Mouse (Mus musculus) regulatory T cell (primary cell): ENCODE data around the gene Slc29a1.

Experiments
- in situ Hi-C: fragments of 300-600 bp; cut with MboI, MseI; formaldehyde crosslinking; loops from one replicate; pipeline ENCODE4 v1.15.1; 2025; ENCODE audit warnings: high pct_unique_total_duplicates

The Slc29a1 gene

DNA sequence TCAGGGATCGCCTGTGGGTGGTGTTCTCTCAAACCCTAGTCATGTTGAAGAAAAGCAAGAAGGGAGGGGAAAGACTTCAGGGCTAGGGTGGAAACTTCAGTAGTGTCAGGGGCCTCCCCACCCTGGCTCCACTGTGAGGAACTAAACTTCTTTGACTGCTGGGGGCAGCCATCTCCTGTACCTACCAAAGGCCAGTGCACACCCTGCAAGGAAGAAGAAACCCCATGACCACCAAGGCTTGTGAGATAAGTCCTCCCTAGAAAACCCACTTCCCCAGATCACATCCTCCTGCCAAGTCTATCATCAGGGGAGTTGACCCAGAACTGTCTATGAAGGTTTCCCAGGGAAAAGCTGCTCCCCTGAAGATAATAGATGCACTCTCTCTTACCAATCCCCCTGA is 45.0 kb downstream of the Slc29a1 start:
- in situ Hi-C loops, result loop anchor here (5.0 kb wide), 1 partner anchor 77 kb away; the partner anchor contains the start of gene Spats1

DNA sequence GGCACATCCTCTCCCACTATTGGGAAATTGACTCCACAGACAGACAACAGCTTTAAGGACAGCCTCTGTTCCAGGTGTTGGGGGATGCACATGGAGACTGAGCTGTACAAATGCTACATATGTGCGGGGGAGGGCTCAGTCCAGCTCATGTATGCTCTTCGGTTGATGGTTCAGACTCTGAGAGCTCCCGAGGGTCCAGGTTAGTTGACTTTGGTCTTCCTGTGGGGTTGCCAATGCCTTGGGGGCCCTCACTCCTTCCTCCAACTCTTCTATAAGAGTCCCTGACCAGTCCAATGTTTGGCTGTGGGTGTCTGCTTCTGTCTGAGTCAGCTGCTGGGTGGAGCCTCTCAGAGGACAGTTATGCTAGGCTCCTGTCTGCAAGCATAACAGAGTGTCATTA is 46.3 kb downstream of the Slc29a1 start:
- in situ Hi-C loops, result loop anchor here (5.0 kb wide), 1 partner anchor 76 kb away; the partner anchor contains the start of gene Spats1

DNA sequence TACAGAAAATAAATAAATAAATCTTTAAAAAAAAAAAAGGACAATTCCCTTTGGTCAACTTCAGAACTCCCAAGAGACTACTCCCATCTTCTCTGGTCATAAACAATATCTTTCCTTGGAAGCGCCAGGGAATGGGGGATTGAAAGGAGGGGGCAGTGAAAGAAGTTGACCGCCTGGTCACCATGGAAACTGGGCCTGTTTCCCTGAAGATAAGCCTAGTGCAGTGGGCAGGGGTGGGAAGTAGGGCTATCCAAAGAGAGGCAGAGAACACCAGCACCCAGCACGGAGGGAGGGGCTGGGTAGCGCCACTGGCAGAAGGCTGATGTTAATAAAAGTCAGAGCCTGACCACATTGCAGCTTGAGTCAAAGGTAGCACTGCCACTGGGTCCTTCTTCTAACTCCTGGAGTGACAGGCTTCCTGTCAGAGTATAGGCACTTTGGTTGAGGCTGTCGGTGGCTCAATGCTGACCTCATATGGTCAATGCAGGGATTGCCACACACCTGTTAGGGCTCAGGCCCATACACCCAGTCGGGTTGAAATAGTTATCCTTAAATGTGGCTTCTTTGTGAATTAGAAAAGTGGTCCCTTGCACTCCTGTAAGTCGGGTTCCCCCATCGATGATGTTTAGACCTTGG is 47.5 kb downstream of the Slc29a1 start:
- in situ Hi-C loops, result loop anchor here (5.0 kb wide), 1 partner anchor 75 kb away; the partner anchor contains the start of gene Spats1

DNA sequence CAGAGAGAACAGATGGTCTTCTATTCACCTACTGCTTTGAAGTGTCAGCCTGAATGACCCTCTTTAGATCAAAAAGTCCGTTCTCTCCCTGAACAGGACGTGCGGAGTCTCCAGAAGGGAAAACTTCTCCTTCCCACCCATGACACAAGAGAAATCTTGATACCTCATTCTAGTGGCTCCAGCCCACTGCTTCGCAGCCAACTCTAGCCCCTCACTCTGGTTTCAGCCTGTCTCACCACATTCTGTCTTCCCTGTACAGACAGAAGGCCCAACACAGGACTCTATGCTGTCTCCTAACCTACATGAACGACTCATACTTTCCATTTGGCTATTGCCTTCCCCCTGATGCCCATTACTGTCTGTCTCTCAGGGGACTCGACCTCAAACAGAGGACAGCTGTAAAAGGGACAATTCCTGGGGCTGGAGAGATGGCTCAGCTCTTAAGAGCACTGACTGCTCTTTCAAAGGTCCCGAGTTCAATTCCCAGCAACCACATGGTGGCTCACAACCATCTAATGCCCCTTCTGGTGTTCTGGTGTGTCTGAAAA is 48.1 kb downstream of the Slc29a1 start:
- in situ Hi-C loops, result loop anchor here (5.0 kb wide), 1 partner anchor 74 kb away; the partner anchor contains the start of gene Spats1

GRCm38 (mm10) chr17:45550253-45550652 is 49.2 kb downstream of the Slc29a1 start:
- in situ Hi-C loops, result loop anchor here (5.0 kb wide), 1 partner anchor 73 kb away; the partner anchor contains the start of gene Spats1

- in situ Hi-C loops, result loop anchor here (5.0 kb wide), 1 partner anchor 72 kb away; the partner anchor contains the start of gene Spats1
Measured at GRCm38 (mm10) chr17:45549617-45550181, 49.7 kb downstream of the Slc29a1 start, which contains the start of gene Tmem151b. TSS of gene Tmem151b (minus strand) at chr17:45549677.

DNA sequence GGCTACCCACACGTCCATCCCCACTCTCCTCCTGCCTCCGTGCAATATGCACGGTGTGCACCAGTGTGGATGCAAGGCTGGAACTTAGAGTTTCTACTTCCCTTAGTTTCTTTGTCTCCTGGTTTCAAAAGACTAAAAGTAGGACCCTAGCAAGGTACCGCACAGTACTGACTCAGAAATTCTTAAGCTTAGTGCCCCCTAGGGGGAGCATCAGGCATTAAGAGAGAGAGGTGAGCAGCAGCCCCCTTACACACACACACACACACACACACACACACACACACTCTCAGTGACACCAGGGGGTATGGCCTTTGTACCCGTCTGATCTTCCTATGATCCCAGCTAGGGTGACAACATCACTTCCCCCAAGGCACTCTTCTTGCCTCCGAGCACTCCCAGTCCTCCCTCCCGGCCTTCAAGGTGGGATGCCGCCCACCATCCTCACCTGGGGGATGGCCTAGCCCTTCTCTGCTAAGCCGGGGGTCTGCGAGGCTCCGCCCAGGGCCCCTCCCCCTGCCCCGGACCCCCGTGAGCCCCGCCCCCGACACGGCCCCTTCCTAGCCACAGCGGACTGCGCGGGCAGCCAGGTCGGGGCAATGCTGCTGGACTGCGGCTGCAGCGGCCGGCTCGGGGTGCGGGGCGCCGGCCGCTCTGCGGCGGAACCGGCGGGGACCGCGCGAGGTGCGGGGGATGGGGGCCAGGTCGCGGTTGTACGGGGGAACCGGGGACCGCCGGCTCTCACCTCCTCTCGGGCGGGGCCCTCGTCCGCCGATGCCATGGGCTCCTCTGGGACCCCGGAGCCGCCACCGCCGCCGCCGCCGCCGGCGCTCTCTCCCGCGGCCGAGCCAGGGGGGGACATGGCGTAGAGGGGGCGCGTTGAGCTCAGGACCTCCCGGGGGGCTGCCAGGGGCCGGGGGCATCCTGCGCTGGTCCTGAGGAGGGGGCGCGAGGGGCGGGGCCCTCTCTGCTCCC is 50.6 kb downstream of the Slc29a1 start:
- in situ Hi-C loops, result no loop called here

DNA sequence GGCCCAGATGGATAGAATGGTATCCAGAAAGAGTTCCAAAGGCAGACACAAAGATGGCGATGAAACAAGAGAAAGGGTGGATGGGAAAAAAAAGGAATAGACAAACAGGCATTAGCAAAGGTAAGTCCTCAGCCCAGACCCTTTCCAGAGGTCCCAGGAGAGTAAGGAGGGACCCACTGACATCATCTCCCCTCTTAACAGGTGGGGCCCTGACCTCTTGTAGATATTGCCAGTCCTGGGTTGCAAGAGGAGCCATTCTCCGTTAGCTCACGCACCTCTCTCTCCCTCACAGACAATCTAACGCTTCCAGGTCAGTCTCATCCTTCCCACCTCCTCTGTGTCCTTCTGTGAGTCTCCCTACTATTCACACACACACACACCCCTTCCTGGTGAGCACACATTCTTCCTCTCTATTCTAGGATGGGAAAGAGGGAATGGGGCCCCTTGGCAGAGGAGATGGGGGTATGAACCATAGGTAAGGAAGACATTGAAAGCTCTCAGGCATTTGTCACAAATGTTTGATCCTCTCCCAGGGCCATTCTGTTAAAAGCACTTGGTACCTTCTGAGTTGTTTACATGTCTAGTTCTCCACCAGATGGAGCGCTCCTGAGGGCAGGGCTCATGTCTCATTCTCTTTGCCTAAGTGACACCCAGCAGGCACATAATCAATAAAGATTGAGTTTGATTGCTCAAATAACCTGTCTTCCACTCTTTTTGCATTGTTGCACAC is 51.8 kb downstream of the Slc29a1 start:
- in situ Hi-C loops, result no loop called here

DNA sequence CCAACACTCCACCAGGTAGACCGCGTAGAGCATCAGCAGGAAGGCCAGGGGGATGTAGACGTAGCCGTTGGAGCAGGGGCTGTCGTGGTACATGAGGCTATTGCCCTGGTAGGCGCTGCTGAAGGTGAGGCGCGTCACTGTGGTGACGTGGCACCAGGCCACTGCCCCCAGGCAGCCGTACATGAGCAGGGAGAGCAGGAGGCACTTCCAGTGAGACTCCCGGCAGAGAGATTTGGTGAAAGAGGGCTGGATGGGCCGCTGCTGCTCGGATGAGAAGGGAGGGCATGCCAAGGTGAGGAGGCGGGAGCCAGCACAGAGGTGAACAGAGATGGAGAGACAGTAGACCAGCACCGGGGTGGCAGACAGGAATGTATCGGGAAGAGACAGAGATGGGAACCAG is 52.5 kb downstream of the Slc29a1 start:
- in situ Hi-C loops, result no loop called here

GRCm38 (mm10) chr17:45545278-45545961 is 54.0 kb downstream of the Slc29a1 start:
- in situ Hi-C loops, result no loop called here

GRCm38 (mm10) chr17:45544873-45545277 is 54.5 kb downstream of the Slc29a1 start:
- in situ Hi-C loops, result no loop called here

DNA sequence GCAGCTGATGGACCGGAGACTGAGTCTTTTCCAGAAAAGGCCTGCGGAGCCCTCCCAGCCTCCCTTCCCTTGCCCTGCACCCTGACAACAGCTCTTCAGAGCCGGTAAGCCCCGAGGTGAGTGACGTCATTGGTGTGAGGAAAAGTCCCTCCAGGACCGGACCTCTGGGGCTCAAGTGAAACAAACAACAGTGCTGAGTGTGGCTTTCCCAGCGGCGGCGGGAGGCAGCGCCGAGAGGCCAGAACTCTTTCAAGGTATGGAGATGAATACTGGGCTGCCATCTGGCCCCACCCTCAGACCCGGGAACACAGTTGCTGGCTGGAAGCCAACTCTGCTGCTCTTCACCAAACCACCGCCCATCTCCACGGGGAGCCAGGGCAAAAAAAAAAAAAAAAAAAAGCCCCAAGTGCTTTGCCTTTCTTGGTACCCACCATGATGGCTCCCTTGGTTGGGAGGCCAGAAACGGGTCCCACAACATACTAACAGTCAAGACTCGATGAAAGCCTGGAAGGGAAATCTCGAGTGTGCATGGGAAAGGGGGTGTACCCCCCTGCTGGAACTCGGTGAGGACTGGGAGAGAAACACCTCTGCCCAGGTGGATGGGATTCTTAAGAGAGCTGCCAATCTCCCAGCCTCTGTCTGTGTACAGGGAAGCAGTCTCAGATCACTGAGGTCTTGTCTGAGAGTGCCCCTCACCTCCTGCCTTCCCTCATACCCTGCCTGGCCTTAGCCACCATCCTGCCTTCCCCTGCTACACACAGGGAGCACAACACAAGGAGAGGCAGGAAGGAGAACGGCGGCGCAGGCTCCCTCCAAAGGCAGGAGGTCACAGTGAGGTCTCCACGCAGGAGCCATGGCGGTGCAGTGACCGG is 55.2 kb downstream of the Slc29a1 start:
- in situ Hi-C loops, result no loop called here

DNA sequence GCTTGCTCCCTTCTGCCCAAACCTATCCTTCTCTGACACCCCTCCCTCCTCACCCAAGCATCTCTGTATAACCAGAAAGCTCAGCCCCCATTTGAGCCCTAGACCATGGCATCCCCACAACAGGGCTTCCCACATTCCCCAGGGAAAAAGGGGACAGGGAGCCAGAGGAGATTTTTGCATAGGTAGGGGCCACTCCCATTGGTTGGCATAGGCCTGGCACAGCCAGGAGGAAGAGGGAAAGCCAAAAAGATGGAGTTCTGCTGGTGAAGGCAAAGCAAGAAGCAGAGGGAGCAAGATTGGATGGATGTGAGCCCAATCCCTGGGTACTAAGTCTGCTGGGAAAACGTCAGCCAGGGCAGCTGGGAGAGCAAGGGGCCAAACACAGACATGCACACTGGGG is 56.3 kb downstream of the Slc29a1 start:
- in situ Hi-C loops, result no loop called here

DNA sequence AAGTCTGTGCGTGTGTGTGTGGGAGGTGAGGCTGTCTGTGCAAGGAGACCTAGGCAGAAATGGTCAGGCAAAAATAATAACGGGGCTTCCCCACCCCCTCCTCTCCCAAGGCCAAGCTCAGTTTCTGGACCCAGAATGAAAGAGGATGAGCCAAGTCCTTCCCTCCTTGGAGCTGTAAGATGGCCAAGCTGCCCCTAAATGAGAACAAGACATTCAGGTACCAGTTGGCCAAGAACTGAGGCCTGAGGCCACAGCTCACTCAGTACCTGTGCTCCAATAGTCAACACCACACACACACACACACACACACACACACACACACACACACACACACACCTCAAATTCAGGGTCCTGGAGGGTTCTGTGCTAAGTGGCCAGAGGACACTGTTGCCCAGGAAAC is 56.7 kb downstream of the Slc29a1 start:
- in situ Hi-C loops, result no loop called here

DNA sequence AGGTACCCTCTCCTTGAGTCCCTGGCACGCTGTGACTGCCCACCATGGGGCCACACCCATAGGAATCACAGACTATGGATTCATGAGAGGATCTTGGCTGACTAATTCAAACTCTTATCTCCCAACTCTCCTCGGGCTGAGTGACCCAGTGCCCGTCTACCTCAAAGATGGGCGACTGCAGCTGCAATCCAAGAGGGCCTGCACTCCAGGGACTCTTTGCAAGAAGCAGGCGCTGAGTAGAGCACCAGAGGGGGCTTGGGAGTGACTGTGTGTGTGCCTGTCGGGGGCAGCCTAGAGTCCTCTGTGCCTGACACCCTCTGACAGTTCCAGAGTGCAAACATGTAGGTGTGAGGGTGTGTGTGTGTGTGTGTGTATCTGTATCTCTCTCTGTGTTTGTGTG is 57.3 kb downstream of the Slc29a1 start:
- in situ Hi-C loops, result no loop called here

- in situ Hi-C loops, result no loop called here
Measured at GRCm38 (mm10) chr17:45539664-45540063, 59.7 kb downstream of the Slc29a1 start.

DNA sequence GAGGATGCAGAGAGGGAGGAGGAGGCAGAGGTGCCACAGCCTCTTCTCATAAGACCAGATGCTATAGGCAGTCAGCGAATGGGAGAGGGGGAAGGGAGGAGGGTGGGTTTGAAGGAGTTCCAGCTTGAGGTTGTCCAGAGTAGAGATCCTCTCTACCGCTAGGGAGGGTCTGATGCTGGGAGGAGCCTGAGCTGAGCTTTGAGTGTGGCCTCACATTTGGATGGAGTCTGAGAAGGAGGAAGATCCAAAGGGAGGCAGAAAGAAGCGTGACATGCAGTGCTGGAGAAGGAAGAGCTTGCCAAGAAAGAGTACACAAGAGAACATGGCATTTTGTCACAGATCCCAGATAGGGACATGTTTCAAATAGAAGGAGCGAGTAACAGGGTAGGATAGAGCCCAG is 61.0 kb downstream of the Slc29a1 start:
- in situ Hi-C loops, result no loop called here

DNA sequence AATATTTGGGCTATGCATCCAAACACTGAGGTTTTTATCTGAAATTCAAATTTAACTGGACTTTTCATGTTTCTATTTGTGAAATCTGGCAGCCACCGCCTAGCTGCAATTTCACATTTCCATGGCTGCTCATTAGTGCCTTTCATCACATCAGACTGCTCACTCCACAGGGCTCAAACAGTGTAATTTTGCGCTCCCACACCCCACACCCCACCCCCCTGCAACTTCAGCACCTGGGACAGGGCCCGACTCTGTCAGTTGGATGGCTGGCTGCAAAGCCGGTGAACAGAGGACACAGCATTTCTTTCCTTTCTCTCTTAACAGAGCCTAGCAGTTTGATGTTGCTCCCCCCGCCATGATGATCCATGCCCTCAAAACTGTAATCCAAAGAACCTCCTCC is 63.1 kb downstream of the Slc29a1 start:
- in situ Hi-C loops, result no loop called here
